Mouse (Mus musculus) liver, embryonic 15.5 days (tissue): ENCODE measurements around the gene Pecam1. TPM values are rescaled to one million over a fixed set of nuclear protein-coding genes. Genes with fewer than 3 reads are reported as not detected.
"Not testable (repeated sequence)": the region's sequence is repeated elsewhere in the genome, so short reads cannot be mapped to it uniquely, and the experiment has no call there.

ENCODE experiments used
- ATAC-seq: fragments of 200-750 bp; cut with Nextera tagmentation; 2 replicates; pipeline ENCODE4 v1.8.0; 2017; ENCODE audit warnings: moderate number of reproducible peaks, mild to moderate bottlenecking, moderate library complexity; ENCODE audit not compliant: insufficient read depth
- H3K27ac ChIP-seq: fragments of 300-500 bp; sonication (generic); replicated peaks from 2 replicates; pipeline ENCODE4 v1.5.1; 2015; ENCODE audit warnings: mild to moderate bottlenecking, inconsistent platforms
- H3K27me3 ChIP-seq: fragments of 300-500 bp; sonication (generic); 2 replicates; pipeline ENCODE4 v1.6.1; 2015; ENCODE audit warnings: mild to moderate bottlenecking, inconsistent platforms
- H3K36me3 ChIP-seq: fragments of 300-500 bp; sonication (generic); replicated peaks from 2 replicates; pipeline ENCODE4 v1.6.1; 2015; ENCODE audit warnings: moderate library complexity, mild to moderate bottlenecking, inconsistent platforms
- H3K4me1 ChIP-seq: fragments of 300-500 bp; sonication (generic); replicated peaks from 2 replicates; pipeline ENCODE4 v1.6.1; 2015; ENCODE audit warnings: inconsistent platforms
- H3K4me2 ChIP-seq: fragments of 300-500 bp; sonication (generic); 2 replicates; pipeline ENCODE4 v1.6.1; 2015; ENCODE audit warnings: moderate library complexity, mild to moderate bottlenecking, inconsistent platforms
- H3K4me3 ChIP-seq: fragments of 300-500 bp; sonication (generic); replicated peaks from 2 replicates; pipeline ENCODE4 v1.5.1; 2015; ENCODE audit warnings: mild to moderate bottlenecking, inconsistent platforms
- H3K9ac ChIP-seq: fragments of 300-500 bp; sonication (generic); 2 replicates; pipeline ENCODE4 v1.6.1; 2015; ENCODE audit warnings: moderate library complexity, mild to moderate bottlenecking, inconsistent platforms
- H3K9me3 ChIP-seq: fragments of 300-500 bp; sonication (generic); replicated peaks from 2 replicates; pipeline ENCODE4 v1.6.1; 2016; ENCODE audit warnings: inconsistent platforms
- WGBS: fragments of 180-500 bp; shearing (Covaris S2); methylation state at CpG from one replicate; pipeline ENCODE4 v1.1.7; 2015; ENCODE audit warnings: mixed read lengths; ENCODE audit not compliant: insufficient replicate concordance; 5-methylcytosine and 5-hydroxymethylcytosine counted together
- polyA plus RNA-seq: library from polyadenylated mRNA; unstranded; fragments of >200 nt; fragmentation: Nextera tagmentation; extraction: Ambion mirVana; gene quantifications from 2 replicates; pipeline ENCODE4 v1.2.1, GENCODE M21; 2015

Pecam1 gene
- polyA plus RNA-seq, 1 experiment from 2014 or later: 7.0 TPM

GRCm38 (mm10) chr11:106782841-106783764, 32.7 kb upstream of the Pecam1 start:
- Histone ChIP-seq H3K4me1 (peaks cover 41% of the 10 kb centered on the region), H3K4me3 (no peak overlapping the region; the same call in 1 of the 2 replicates)

GRCm38 (mm10) chr11:106782271-106782670, 31.8 kb upstream of the Pecam1 start:
- H3K27me3 ChIP-seq, H3K27ac ChIP-seq, ATAC-seq, H3K9ac ChIP-seq, H3K4me3 ChIP-seq, H3K4me2 ChIP-seq, H3K9me3 ChIP-seq: not testable (repeated sequence)
- Histone ChIP-seq H3K36me3 (peaks cover 73% of the 10 kb centered on the region), H3K4me1 (peaks cover 50% of the 10 kb centered on the region)
- WGBS: 90% methylated on average over 7 of the region's 7 CpGs

More at GRCm38 (mm10) chr11:106782841-106783764, 32.7 kb upstream of the Pecam1 start:
- H3K36me3 ChIP-seq: peaks cover 72% of the 10 kb centered on the region
- H3K9me3 ChIP-seq: no peaks in the 10 kb centered on the region
- no peak overlapping the region for H3K9ac ChIP-seq
- no peaks in the 10 kb centered on the region for H3K27me3 ChIP-seq
- ATAC-seq: no peak
- H3K4me2 ChIP-seq: no peak overlapping the region
- 84% methylated on average over 9 of the region's 9 CpGs for WGBS
- H3K27ac ChIP-seq: no peak overlapping the region

GRCm38 (mm10) chr11:106780590-106781220, 30.3 kb upstream of the Pecam1 start:
- Histone ChIP-seq H3K4me2 (peak overlapping the region; percentile 88), H3K27me3 (no peaks in the 10 kb centered on the region), H3K9ac (no peak overlapping the region), H3K4me3 (0 out of 2 replicates have a peak overlapping the region, but pooled peaks have one; percentile 6), H3K4me1 (peaks cover 51% of the 10 kb centered on the region), H3K27ac (peak overlapping the region; percentile 93), H3K36me3 (peaks cover 72% of the 10 kb centered on the region), H3K9me3 (no peaks in the 10 kb centered on the region)
- WGBS: 71% methylated on average over 6 of the region's 6 CpGs
- no peak for ATAC-seq

- Histone ChIP-seq H3K4me2 (peak overlapping the region; percentile 88), H3K4me1 (peaks cover 45% of the 10 kb centered on the region), H3K27me3 (no peaks in the 10 kb centered on the region), H3K9ac (peak overlapping the region; percentile 16; the same call in 1 of the 2 replicates), H3K9me3 (no peaks in the 10 kb centered on the region), H3K36me3 (peaks cover 72% of the 10 kb centered on the region), H3K27ac (peak overlapping the region; percentile 93), H3K4me3 (peak overlapping the region; percentile 79)
- ATAC-seq: no peak
- WGBS: 61% methylated on average over 4 of the region's 4 CpGs
Observed at GRCm38 (mm10) chr11:106780089-106780425, 29.6 kb upstream of the Pecam1 start.

- Histone ChIP-seq H3K27ac (peak within 1 kb of the TSS; percentile 93), H3K4me2 (peak within 1 kb of the TSS; percentile 88), H3K4me3 (peak within 1 kb of the TSS; percentile 79), H3K9me3 (no peaks in the 10 kb centered on the region), H3K4me1 (peaks cover 44% of the 10 kb centered on the region), H3K27me3 (no peaks in the 10 kb centered on the region), H3K36me3 (peaks cover 72% of the 10 kb centered on the region), H3K9ac (peak within 1 kb of the TSS; percentile 85)
- WGBS: under 1% methylated on average over 30 of the region's 30 CpGs
- peak; percentile 99 for ATAC-seq
Observed at GRCm38 (mm10) chr11:106779388-106780088, 29.1 kb upstream of the Pecam1 start, which contains the start of gene Polg2. Polg2 (minus strand) TSS chr11:106779537.

- ATAC-seq: peak; percentile 73
- H3K4me1 ChIP-seq: peaks cover 44% of the 10 kb centered on the region
- H3K27ac ChIP-seq: peak overlapping the region; percentile 93
- H3K4me3 ChIP-seq: peak overlapping the region; percentile 79
- peak overlapping the region; percentile 88 for H3K4me2 ChIP-seq
- under 1% methylated on average over 39 of the region's 39 CpGs for WGBS
- no peaks in the 10 kb centered on the region for H3K27me3 ChIP-seq
- H3K9me3 ChIP-seq: no peaks in the 10 kb centered on the region
- peak overlapping the region; percentile 85 for H3K9ac ChIP-seq
- peaks cover 72% of the 10 kb centered on the region for H3K36me3 ChIP-seq
Observed at GRCm38 (mm10) chr11:106778589-106779387, 28.4 kb upstream of the Pecam1 start.

- Histone ChIP-seq H3K4me1 (peaks cover 42% of the 10 kb centered on the region), H3K4me2 (peak overlapping the region; percentile 88), H3K27me3 (no peaks in the 10 kb centered on the region), H3K4me3 (peak overlapping the region; percentile 79), H3K9me3 (no peaks in the 10 kb centered on the region), H3K9ac (no peak overlapping the region), H3K27ac (no peak overlapping the region), H3K36me3 (peaks cover 72% of the 10 kb centered on the region)
- ATAC-seq: no peak
- 74% methylated on average over 7 of the region's 7 CpGs for WGBS
Observed at GRCm38 (mm10) chr11:106778132-106778531, 27.7 kb upstream of the Pecam1 start.

GRCm38 (mm10) chr11:106777395-106777794, 27.0 kb upstream of the Pecam1 start:
- Histone ChIP-seq H3K4me2 (peak overlapping the region; percentile 88), H3K9ac (no peak overlapping the region), H3K4me3 (no peak overlapping the region), H3K36me3 (peaks cover 72% of the 10 kb centered on the region), H3K9me3 (no peaks in the 10 kb centered on the region), H3K27ac (peak overlapping the region; percentile 35; the same call in 1 of the 2 replicates), H3K27me3 (no peaks in the 10 kb centered on the region), H3K4me1 (peaks cover 35% of the 10 kb centered on the region)
- no peak for ATAC-seq
- 79% methylated on average over 3 of the region's 3 CpGs for WGBS

- no peaks in the 10 kb centered on the region for H3K9me3 ChIP-seq
- H3K4me1 ChIP-seq: peaks cover 33% of the 10 kb centered on the region
- no peaks in the 10 kb centered on the region for H3K27me3 ChIP-seq
- H3K4me3 ChIP-seq: no peak overlapping the region
- H3K4me2 ChIP-seq: no peak overlapping the region; the same call in 1 of the 2 replicates
- H3K9ac ChIP-seq: no peak overlapping the region
- ATAC-seq: no peak
- peaks cover 72% of the 10 kb centered on the region for H3K36me3 ChIP-seq
- H3K27ac ChIP-seq: no peak overlapping the region
- WGBS: 64% methylated on average over 4 of the region's 4 CpGs
Observed at GRCm38 (mm10) chr11:106776960-106777359, 26.5 kb upstream of the Pecam1 start.

GRCm38 (mm10) chr11:106773061-106773460, 22.6 kb upstream of the Pecam1 start:
- Histone ChIP-seq H3K9ac (no peak overlapping the region), H3K9me3 (no peaks in the 10 kb centered on the region), H3K36me3 (peaks cover 85% of the 10 kb centered on the region), H3K4me2 (no peak overlapping the region), H3K27ac (no peak overlapping the region), H3K27me3 (no peaks in the 10 kb centered on the region), H3K4me3 (no peak overlapping the region), H3K4me1 (peaks cover 16% of the 10 kb centered on the region)
- 82% methylated on average over 9 of the region's 9 CpGs for WGBS
- ATAC-seq: no peak
